ENCODE assay signal across 8 mouse cellular contexts in the genomic region with DNA sequence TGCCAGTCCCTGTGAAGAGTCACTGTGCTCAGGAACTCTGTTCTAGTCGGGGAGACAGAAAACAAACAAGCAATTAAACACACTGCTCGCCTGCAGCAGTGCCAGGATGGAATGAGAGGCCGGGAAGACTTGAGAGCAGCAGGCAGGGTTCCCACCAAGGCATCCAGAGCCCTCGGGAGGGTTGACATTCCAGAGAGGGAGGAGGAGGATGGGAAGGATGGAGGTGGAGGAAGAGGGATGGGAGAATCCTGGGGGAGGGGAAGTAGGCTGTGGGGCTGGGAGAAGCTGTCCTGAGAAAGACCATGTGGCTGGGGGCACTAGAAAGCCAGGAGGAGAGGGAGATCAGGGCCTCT. TPM values are rescaled to one million over a fixed set of nuclear protein-coding genes. Genes with fewer than 3 reads are reported as not detected.
A peak's percentile ranks its signal among the peaks of the same experiment; 100 is the strongest.
DNase-seq lines count a peak whose midpoint lies in the region; ATAC-seq and TF ChIP-seq lines count a peak whose summit lies in the region.

No protein-coding gene starts in this region.

- DNase-seq in layer of hippocampus, adult 2 months (ENCODE audit: low spot score in 2 of 2), result no peak
- DNase-seq in layer of hippocampus, postnatal 25 days (ENCODE audit: extremely low spot score in 1 of 2, low spot score in 1 of 2), result no peak
- DNase-seq in kidney, postnatal 10 days, result peak; percentile 71
- no peak for DNase-seq in midbrain, postnatal 0 days (ENCODE audit: low spot score)
- DNase-seq in left cerebral cortex, postnatal 25 days (ENCODE audit: low spot score in 2 of 2), result no peak
- no peak for DNase-seq in gastrocnemius, postnatal 4 days (ENCODE audit: low spot score in 2 of 2)
- DNase-seq in left cerebral cortex, adult 9 months (ENCODE audit: low spot score in 2 of 2), result no peak

- no peak for TF ChIP-seq CTCF in layer of hippocampus, adult 2 months (conservative IDR thresholded peaks at IDR 0.05)
- no peak for TF ChIP-seq CTCF in midbrain, postnatal 0 days (IDR thresholded peaks at IDR 0.05)

- H3K9ac ChIP-seq in embryonic facial prominence, embryonic 15.5 days, result no peak overlapping the region
- H3K9ac ChIP-seq in midbrain, postnatal 0 days (replicated peaks; ENCODE audit: low read length, poor library complexity, severe bottlenecking), result no peak overlapping the region

- H3K36me3 ChIP-seq in embryonic facial prominence, embryonic 15.5 days, result peaks cover 14% of the 10 kb centered on the region
- H3K36me3 ChIP-seq in midbrain, postnatal 0 days (ENCODE audit: insufficient read depth, low read length), result no peaks in the 10 kb centered on the region

- WGBS in embryonic facial prominence, embryonic 15.5 days, result 5% methylated on average over 4 of the region's 4 CpGs
- WGBS in midbrain, postnatal 0 days, result 26% methylated on average over 4 of the region's 4 CpGs

- no peaks in the 10 kb centered on the region for H3K27me3 ChIP-seq in embryonic facial prominence, embryonic 15.5 days
- peaks cover 13% of the 10 kb centered on the region for H3K27me3 ChIP-seq in midbrain, postnatal 0 days (ENCODE audit: insufficient read depth, low read length)

- peaks cover 55% of the 10 kb centered on the region for H3K4me1 ChIP-seq in embryonic facial prominence, embryonic 15.5 days
- no peaks in the 10 kb centered on the region for H3K4me1 ChIP-seq in midbrain, postnatal 0 days (ENCODE audit: insufficient read depth, low read length)

- intact Hi-C loops in left cerebral cortex, postnatal 25 days (cut with DNase I), result no loop called here

- no peaks in the 10 kb centered on the region for H3K9me3 ChIP-seq in embryonic facial prominence, embryonic 15.5 days (replicated peaks)
- no peaks in the 10 kb centered on the region for H3K9me3 ChIP-seq in midbrain, postnatal 0 days (ENCODE audit: low read length)

- 0 out of 2 replicates have a peak overlapping the region, but pooled peaks have one; percentile 19 for H3K4me2 ChIP-seq in embryonic facial prominence, embryonic 15.5 days (replicated peaks)
- no peak overlapping the region for H3K4me2 ChIP-seq in midbrain, postnatal 0 days (ENCODE audit: low read depth, low read length, poor library complexity, severe bottlenecking)

- ATAC-seq in embryonic facial prominence, embryonic 15.5 days (ENCODE audit: insufficient number of reproducible peaks, low FRiP score, low TSS enrichment, low read depth), result peak; percentile 49
- no peak for ATAC-seq in midbrain, postnatal 0 days (ENCODE audit: low FRiP score)

- H3K4me3 ChIP-seq in layer of hippocampus, adult 2 months, result no peak overlapping the region
- no peak overlapping the region for H3K4me3 ChIP-seq in embryonic facial prominence, embryonic 15.5 days (replicated peaks)
- H3K4me3 ChIP-seq in midbrain, postnatal 0 days (ENCODE audit: low read depth, low read length), result no peak overlapping the region

- H3K27ac ChIP-seq in layer of hippocampus, adult 2 months, result peak overlapping the region; percentile 59
- H3K27ac ChIP-seq in embryonic facial prominence, embryonic 15.5 days (replicated peaks), result peak overlapping the region; percentile 98
- peak overlapping the region; percentile 38; the same call in 1 of the 2 replicates for H3K27ac ChIP-seq in midbrain, postnatal 0 days (ENCODE audit: low read depth, low read length)

RNA-seq across cellular contexts. Expression of a gene that starts 6.0 kb away (rescaled TPM):
- under 1 TPM; 0.64 to 0.82 TPM for total RNA-seq in layer of hippocampus, adult 2 months (2021)
- total RNA-seq in layer of hippocampus, postnatal 25 days (2021), result under 1 TPM; 0.27 to 0.75 TPM
- polyA plus RNA-seq in embryonic facial prominence, embryonic 15.5 days (2015; fragmentation: Nextera tagmentation; extraction: Ambion mirVana), result 82.9 and 104 TPM in 2 replicates
- total RNA-seq in midbrain, postnatal 0 days (2014; rRNA removed), result 0.28 and 0.71 TPM in 2 replicates
- polyA plus RNA-seq in midbrain, postnatal 0 days (2015; fragmentation: Nextera tagmentation; extraction: Ambion mirVana), result 3.8 and 5.1 TPM in 2 replicates
- under 1 TPM; 0.57 to 0.94 TPM for total RNA-seq in left cerebral cortex, postnatal 25 days (2021)
- 1 to 10 TPM; 6.3 to 7.0 TPM for total RNA-seq in gastrocnemius, postnatal 4 days (2021)

RNA-seq across cellular contexts. Expression of a gene that starts 51.3 kb away (rescaled TPM):
- 10 to 100 TPM; 80.9 to 82.4 TPM for total RNA-seq in layer of hippocampus, adult 2 months (2021)
- total RNA-seq in layer of hippocampus, postnatal 25 days (2021), result 10 to 100 TPM; 78.7 to 83.9 TPM
- 14.5 and 16.2 TPM in 2 replicates for polyA plus RNA-seq in embryonic facial prominence, embryonic 15.5 days (2015; fragmentation: Nextera tagmentation; extraction: Ambion mirVana)
- total RNA-seq in midbrain, postnatal 0 days (2014; rRNA removed), result 39.2 and 41.5 TPM in 2 replicates
- polyA plus RNA-seq in midbrain, postnatal 0 days (2015; fragmentation: Nextera tagmentation; extraction: Ambion mirVana), result 27.6 and 29.9 TPM in 2 replicates
- 10 to 100 TPM; 72.0 to 74.4 TPM for total RNA-seq in left cerebral cortex, postnatal 25 days (2021)
- total RNA-seq in gastrocnemius, postnatal 4 days (2021), result 10 to 100 TPM; 16.2 to 19.5 TPM

RNA-seq across cellular contexts. Expression of a gene that starts 51.5 kb away (rescaled TPM):
- 10 to 100 TPM; 50.9 to 51.6 TPM for total RNA-seq in layer of hippocampus, adult 2 months (2021)
- 10 to 100 TPM; 51.1 to 53.1 TPM for total RNA-seq in layer of hippocampus, postnatal 25 days (2021)
- 79.2 and 80.1 TPM in 2 replicates for polyA plus RNA-seq in embryonic facial prominence, embryonic 15.5 days (2015; fragmentation: Nextera tagmentation; extraction: Ambion mirVana)
- total RNA-seq in midbrain, postnatal 0 days (2014; rRNA removed), result 78.2 and 83.4 TPM in 2 replicates
- polyA plus RNA-seq in midbrain, postnatal 0 days (2015; fragmentation: Nextera tagmentation; extraction: Ambion mirVana), result 84.2 and 84.9 TPM in 2 replicates
- total RNA-seq in left cerebral cortex, postnatal 25 days (2021), result 10 to 100 TPM; 59.7 to 61.3 TPM
- total RNA-seq in gastrocnemius, postnatal 4 days (2021), result 10 to 100 TPM; 22.6 to 23.3 TPM

Comparison
In these comparisons a context has a peak if more than half of its experiments do, and no peak if none do; other contexts are left out.
1. H3K27ac ChIP-seq: peak in every context shown above with its lines; median percentile 98 in embryonic facial prominence, embryonic 15.5 days; 59 in layer of hippocampus, adult 2 months; 38 in midbrain, postnatal 0 days.